Mouse (Mus musculus) heart, postnatal 0 days (tissue): ENCODE measurements around the gene Rasgrp1.

ENCODE experiments used
- CTCF ChIP-seq: IDR thresholded peaks from 2 replicates; pipeline ENCODE4 v1.5.1; 2016; ENCODE audit warnings: antibody characterized with exemption, control low read depth, low read depth
- EP300 ChIP-seq: IDR thresholded peaks from 2 replicates; pipeline ENCODE4 v1.6.1; 2016; ENCODE audit warnings: antibody characterized with exemption, low read depth

DNA sequence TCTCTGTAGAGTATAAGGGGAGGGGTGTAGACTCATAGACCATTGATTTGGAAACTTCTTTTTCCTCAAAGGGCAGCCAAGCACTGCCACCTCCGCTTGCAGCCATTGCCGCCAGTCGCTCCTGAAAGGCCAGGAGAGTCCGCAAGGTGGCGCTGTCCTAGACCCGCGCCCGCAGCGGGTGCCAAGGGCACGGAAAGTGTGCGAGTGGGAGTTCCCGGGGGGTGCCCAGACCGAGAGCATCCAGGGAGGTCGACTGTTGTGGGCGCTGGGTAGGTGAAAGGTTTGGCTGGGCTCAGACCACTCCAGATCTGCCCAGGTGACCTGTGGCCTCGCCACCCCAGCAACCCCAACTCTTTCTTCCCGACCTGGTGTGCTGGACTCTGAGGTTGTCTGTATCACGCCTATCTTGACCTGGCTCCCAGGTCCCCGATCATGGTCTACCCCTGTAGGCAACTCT is 683 bp downstream of the Rasgrp1 start:
- TF ChIP-seq CTCF (peak; percentile 59), EP300 (no peak)
